17 mouse cellular contexts compared by ENCODE assay signal in the genomic region with DNA sequence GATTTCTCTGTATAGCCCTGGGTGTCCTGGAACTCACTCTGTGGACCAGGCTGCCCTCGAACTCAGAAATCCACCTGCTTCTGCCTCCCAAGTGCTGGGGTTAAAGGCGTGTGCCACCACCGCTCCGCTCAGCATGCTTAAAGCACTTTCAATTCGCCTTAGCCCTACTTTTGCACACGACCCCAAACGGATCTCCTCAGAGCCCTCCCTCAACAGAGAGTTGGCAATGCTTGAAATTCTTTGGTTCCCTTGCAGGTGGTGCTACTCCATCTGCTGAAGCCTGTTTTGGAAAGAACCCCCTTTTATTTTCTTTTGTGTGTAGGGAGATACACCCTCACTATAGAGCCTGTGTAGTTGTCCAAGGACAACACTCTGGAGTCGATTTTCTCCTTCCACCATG. TPM values are rescaled to one million over a fixed set of nuclear protein-coding genes. Genes with fewer than 3 reads are reported as not detected.
DNase-seq lines count a peak whose midpoint lies in the region; ATAC-seq and TF ChIP-seq lines count a peak whose summit lies in the region.
"Had no signal": no experiment of that assay in that cellular context is flagged by ENCODE, and none has a peak within 500 bp of the region (broad histone marks: within the 10 kb centered on the region; RNA-seq: fewer than 3 reads in every experiment).

No protein-coding gene starts in this region.

- no peaks in the 10 kb centered on the region for H3K9me3 ChIP-seq in forebrain, postnatal 0 days (ENCODE audit: low read length)
- H3K9me3 ChIP-seq in forebrain, embryonic 11.5 days (ENCODE audit: control insufficient read depth, low read length): no peaks in the 10 kb centered on the region
- H3K9me3 ChIP-seq in liver, embryonic 11.5 days (ENCODE audit: control insufficient read depth, low read length): no peaks in the 10 kb centered on the region
- no peaks in the 10 kb centered on the region for H3K9me3 ChIP-seq in CH12.LX (replicated peaks; ENCODE audit: low read length)
- H3K9me3 ChIP-seq in embryonic facial prominence, embryonic 10.5 days: no peaks in the 10 kb centered on the region
- H3K9me3 ChIP-seq in midbrain, embryonic 13.5 days: no peaks in the 10 kb centered on the region
- H3K9me3 ChIP-seq: embryonic facial prominence, embryonic 15.5 days; forebrain, embryonic 15.5 days; kidney, embryonic 15.5 days; liver, embryonic 15.5 days had no signal

- no peak for TF ChIP-seq CTCF in forebrain, postnatal 0 days (IDR thresholded peaks at IDR 0.05; ENCODE audit: low read depth)
- TF ChIP-seq CTCF in CH12.LX (conservative IDR thresholded peaks at IDR 0.05 in 1 of 2, IDR thresholded peaks at IDR 0.05 in 1 of 2; ENCODE audit: low read depth in 2 of 2, low read length in 2 of 2): no peak

- TF ChIP-seq RAD21 in CH12.LX (IDR thresholded peaks at IDR 0.05; ENCODE audit: low read depth, low read length): no peak

- no peak for ATAC-seq in forebrain, postnatal 0 days
- no peak for ATAC-seq in forebrain, embryonic 11.5 days (replicated peaks; ENCODE audit: low FRiP score)
- ATAC-seq in liver, embryonic 11.5 days (replicated peaks; ENCODE audit: low FRiP score): no peak
- no peak for ATAC-seq in midbrain, embryonic 13.5 days
- ATAC-seq: forebrain, embryonic 15.5 days had no signal

- no peak overlapping the region for H3K4me3 ChIP-seq in forebrain, postnatal 0 days (ENCODE audit: low read depth, low read length)
- no peak overlapping the region for H3K4me3 ChIP-seq in forebrain, embryonic 11.5 days (ENCODE audit: low read depth, low read length)
- H3K4me3 ChIP-seq in liver, embryonic 11.5 days (ENCODE audit: low read depth, low read length): no peak overlapping the region
- H3K4me3 ChIP-seq in CH12.LX (replicated peaks in 1 of 3; ENCODE audit: low read depth in 2 of 3, low read length in 2 of 3, poor library complexity in 1 of 3): no peak overlapping the region
- H3K4me3 ChIP-seq in embryonic facial prominence, embryonic 10.5 days: no peak overlapping the region
- no peak overlapping the region for H3K4me3 ChIP-seq in midbrain, embryonic 13.5 days (replicated peaks)

- H3K27ac ChIP-seq in forebrain, postnatal 0 days (ENCODE audit: low read depth, low read length): no peak overlapping the region
- H3K27ac ChIP-seq in forebrain, embryonic 11.5 days (ENCODE audit: low read depth, low read length): no peak overlapping the region
- H3K27ac ChIP-seq in liver, embryonic 11.5 days (ENCODE audit: low read depth, low read length): no peak overlapping the region
- no peak overlapping the region for H3K27ac ChIP-seq in CH12.LX (ENCODE audit: insufficient read depth, low read depth)
- H3K27ac ChIP-seq in embryonic facial prominence, embryonic 10.5 days (replicated peaks): no peak overlapping the region
- no peak overlapping the region for H3K27ac ChIP-seq in midbrain, embryonic 13.5 days
- H3K27ac ChIP-seq: embryonic facial prominence, embryonic 15.5 days; forebrain, embryonic 15.5 days; kidney, embryonic 15.5 days; liver, embryonic 15.5 days had no signal

- H3K36me3 ChIP-seq in forebrain, postnatal 0 days (ENCODE audit: insufficient read depth): no peaks in the 10 kb centered on the region
- H3K36me3 ChIP-seq in forebrain, embryonic 11.5 days (ENCODE audit: control insufficient read depth, insufficient read depth, low read length): no peaks in the 10 kb centered on the region
- H3K36me3 ChIP-seq in liver, embryonic 11.5 days (ENCODE audit: control insufficient read depth, insufficient read depth, low read length): no peaks in the 10 kb centered on the region
- H3K36me3 ChIP-seq in CH12.LX (replicated peaks in 1 of 2; ENCODE audit: control insufficient read depth in 1 of 2, insufficient read depth in 1 of 2, low read length in 1 of 2): no peaks in the 10 kb centered on the region
- no peaks in the 10 kb centered on the region for H3K36me3 ChIP-seq in embryonic facial prominence, embryonic 10.5 days (replicated peaks)
- H3K36me3 ChIP-seq in midbrain, embryonic 13.5 days: no peaks in the 10 kb centered on the region
- H3K36me3 ChIP-seq: embryonic facial prominence, embryonic 15.5 days; forebrain, embryonic 15.5 days; kidney, embryonic 15.5 days; liver, embryonic 15.5 days had no signal

- in situ Hi-C loops in CH12.LX (cut with MboI; ENCODE audit: low pct_ligation_motif_present, low pct_unique_long_range_greater_than_20kb, low sequenced_read_pairs): no loop called here

- 31% methylated on average over 8 of the region's 8 CpGs for WGBS in forebrain, postnatal 0 days
- 32% methylated on average over 8 of the region's 8 CpGs for WGBS in forebrain, embryonic 11.5 days
- 32% methylated on average over 8 of the region's 8 CpGs for WGBS in liver, embryonic 11.5 days
- 33% methylated on average over 8 of the region's 8 CpGs for WGBS in embryonic facial prominence, embryonic 10.5 days
- WGBS in midbrain, embryonic 13.5 days: 25% methylated on average over 8 of the region's 8 CpGs

- no peak overlapping the region for H3K4me2 ChIP-seq in forebrain, postnatal 0 days (ENCODE audit: low read depth)
- no peak overlapping the region for H3K4me2 ChIP-seq in forebrain, embryonic 11.5 days (ENCODE audit: low read depth, low read length, severe bottlenecking)
- H3K4me2 ChIP-seq in liver, embryonic 11.5 days: peak overlapping the region; percentile 86
- peak overlapping the region; percentile 88 for H3K4me2 ChIP-seq in CH12.LX (ENCODE audit: insufficient read depth, low read depth, poor library complexity, severe bottlenecking)
- no peak overlapping the region for H3K4me2 ChIP-seq in midbrain, embryonic 13.5 days (replicated peaks)

- DNase-seq in forebrain, postnatal 0 days: peak; percentile 29
- no peak for DNase-seq in forebrain, embryonic 11.5 days (ENCODE audit: low spot score)
- DNase-seq in liver, embryonic 11.5 days (ENCODE audit: low spot score): no peak
- DNase-seq in liver (no peak), CH12.LX (ENCODE audit: extremely low read depth) (no peak)
- peak; percentile 11 for DNase-seq in embryonic facial prominence, embryonic 10.5 days (ENCODE audit: low spot score)
- no peak for DNase-seq in right cerebral cortex, postnatal 14 days
- DNase-seq: adrenal gland, adult 2 months; cerebellum, adult 9-11 months had no signal

- H3K9ac ChIP-seq in forebrain, postnatal 0 days: no peak overlapping the region
- no peak overlapping the region for H3K9ac ChIP-seq in forebrain, embryonic 11.5 days (ENCODE audit: low read length)
- no peak overlapping the region for H3K9ac ChIP-seq in liver, embryonic 11.5 days (ENCODE audit: low read depth, low read length)
- no peak overlapping the region for H3K9ac ChIP-seq in CH12.LX (ENCODE audit: insufficient read depth, low read depth)
- H3K9ac ChIP-seq in midbrain, embryonic 13.5 days (replicated peaks): no peak overlapping the region
- H3K9ac ChIP-seq: embryonic facial prominence, embryonic 15.5 days had no signal

- dilution Hi-C loops in CH12.LX (cut with MboI; ENCODE audit: extremely low pct_ligation_motif_present, extremely low pct_unique_long_range_greater_than_20kb, low sequenced_read_pairs): no loop called here

- no peak for TF ChIP-seq POLR2A in CH12.LX (IDR thresholded peaks at IDR 0.05; ENCODE audit: low read depth, low read length)

- no peaks in the 10 kb centered on the region for H3K79me2 ChIP-seq in CH12.LX (replicated peaks; ENCODE audit: control insufficient read depth, extremely low read depth, insufficient read depth, poor library complexity, severe bottlenecking)

- TF ChIP-seq EP300 in CH12.LX (IDR thresholded peaks at IDR 0.05; ENCODE audit: low read length): no peak

- peaks cover 9% of the 10 kb centered on the region for H3K4me1 ChIP-seq in forebrain, postnatal 0 days (ENCODE audit: insufficient read depth)
- peaks cover 3% of the 10 kb centered on the region; the same call in 1 of the 2 replicates for H3K4me1 ChIP-seq in forebrain, embryonic 11.5 days (replicated peaks; ENCODE audit: control insufficient read depth, insufficient read depth, low read length)
- H3K4me1 ChIP-seq in liver, embryonic 11.5 days (replicated peaks; ENCODE audit: control insufficient read depth, insufficient read depth, low read length): no peaks in the 10 kb centered on the region; the same call in 1 of the 2 replicates
- H3K4me1 ChIP-seq in CH12.LX (ENCODE audit: control insufficient read depth in 1 of 2, insufficient read depth in 2 of 2): peaks cover 8 to 30% of the 10 kb centered on the region in 2 experiments
- peaks cover 11% of the 10 kb centered on the region for H3K4me1 ChIP-seq in embryonic facial prominence, embryonic 10.5 days
- H3K4me1 ChIP-seq in midbrain, embryonic 13.5 days (replicated peaks): peaks cover 8% of the 10 kb centered on the region; the same call in 1 of the 2 replicates

- peaks cover 10% of the 10 kb centered on the region for H3K27me3 ChIP-seq in forebrain, postnatal 0 days (ENCODE audit: insufficient read depth, low read length)
- H3K27me3 ChIP-seq in forebrain, embryonic 11.5 days (ENCODE audit: control insufficient read depth, insufficient read depth, low read length): peaks cover 25% of the 10 kb centered on the region; the same call in 1 of the 2 replicates
- H3K27me3 ChIP-seq in liver, embryonic 11.5 days (replicated peaks; ENCODE audit: control insufficient read depth, insufficient read depth, low read length): peaks cover 10% of the 10 kb centered on the region
- H3K27me3 ChIP-seq in CH12.LX (replicated peaks): peaks cover 16% of the 10 kb centered on the region
- peaks cover 68% of the 10 kb centered on the region for H3K27me3 ChIP-seq in embryonic facial prominence, embryonic 10.5 days (replicated peaks; ENCODE audit: low read depth, poor library complexity, severe bottlenecking)
- H3K27me3 ChIP-seq in midbrain, embryonic 13.5 days: peaks cover 46% of the 10 kb centered on the region

RNA-seq across cellular contexts. Expression of gene Ptpn18, which starts 1.1 kb away (rescaled TPM):
- total RNA-seq in forebrain, postnatal 0 days (2014; rRNA removed): 4.3 and 12.5 TPM in 2 replicates
- 6.5 and 9.3 TPM in 2 replicates for polyA plus RNA-seq in forebrain, postnatal 0 days (2015; fragmentation: Nextera tagmentation; extraction: Ambion mirVana)
- polyA plus RNA-seq in forebrain, embryonic 11.5 days (2014; fragmentation: Nextera tagmentation; extraction: Ambion mirVana): 4.6 and 7.0 TPM in 2 replicates
- 23.2 and 23.5 TPM in 2 replicates for polyA plus RNA-seq in liver, embryonic 11.5 days (2014; fragmentation: Nextera tagmentation; extraction: Ambion mirVana)
- total RNA-seq in CH12.LX (2012; rRNA removed) (172 and 205 TPM in 2 replicates), CH12.LX (2014; rRNA removed) (133 and 155 TPM in 2 replicates)
- 84.9 and 93.4 TPM in 2 replicates for polyA plus RNA-seq in CH12.LX (2012; ENCODE audit: insufficient read length, low read depth)
- polyA plus RNA-seq in embryonic facial prominence, embryonic 10.5 days (2016; fragmentation: Nextera tagmentation; extraction: Ambion mirVana): 4.5 and 6.0 TPM in 2 replicates
- polyA plus RNA-seq in midbrain, embryonic 13.5 days (2015; fragmentation: Nextera tagmentation; extraction: Ambion mirVana): 6.0 and 6.2 TPM in 2 replicates

RNA-seq across cellular contexts. Expression of gene Imp4, which starts 18.8 kb away (rescaled TPM):
- total RNA-seq in forebrain, postnatal 0 days (2014; rRNA removed): 17.2 and 21.3 TPM in 2 replicates
- polyA plus RNA-seq in forebrain, postnatal 0 days (2015; fragmentation: Nextera tagmentation; extraction: Ambion mirVana): 51.8 and 56.9 TPM in 2 replicates
- 87.0 and 92.6 TPM in 2 replicates for polyA plus RNA-seq in forebrain, embryonic 11.5 days (2014; fragmentation: Nextera tagmentation; extraction: Ambion mirVana)
- polyA plus RNA-seq in liver, embryonic 11.5 days (2014; fragmentation: Nextera tagmentation; extraction: Ambion mirVana): 141 and 156 TPM in 2 replicates
- total RNA-seq in CH12.LX (2012; rRNA removed): 107 and 136 TPM in 2 replicates
- 91.0 and 105 TPM in 2 replicates for total RNA-seq in CH12.LX (2014; rRNA removed)
- polyA plus RNA-seq in CH12.LX (2012; ENCODE audit: insufficient read length, low read depth): 197 and 199 TPM in 2 replicates
- polyA plus RNA-seq in embryonic facial prominence, embryonic 10.5 days (2016; fragmentation: Nextera tagmentation; extraction: Ambion mirVana): 123 and 124 TPM in 2 replicates
- 62.6 and 63.1 TPM in 2 replicates for polyA plus RNA-seq in midbrain, embryonic 13.5 days (2015; fragmentation: Nextera tagmentation; extraction: Ambion mirVana)

RNA-seq across cellular contexts. Expression of gene Ccdc115, which starts 19.0 kb away (rescaled TPM):
- total RNA-seq in forebrain, postnatal 0 days (2014; rRNA removed): 42.0 and 49.9 TPM in 2 replicates
- 60.6 and 63.2 TPM in 2 replicates for polyA plus RNA-seq in forebrain, postnatal 0 days (2015; fragmentation: Nextera tagmentation; extraction: Ambion mirVana)
- 68.9 and 71.6 TPM in 2 replicates for polyA plus RNA-seq in forebrain, embryonic 11.5 days (2014; fragmentation: Nextera tagmentation; extraction: Ambion mirVana)
- polyA plus RNA-seq in liver, embryonic 11.5 days (2014; fragmentation: Nextera tagmentation; extraction: Ambion mirVana): 65.5 and 65.9 TPM in 2 replicates
- 63.3 and 66.5 TPM in 2 replicates for total RNA-seq in CH12.LX (2012; rRNA removed)
- 98.8 and 105 TPM in 2 replicates for total RNA-seq in CH12.LX (2014; rRNA removed)
- polyA plus RNA-seq in CH12.LX (2012; ENCODE audit: insufficient read length, low read depth): 95.8 and 96.3 TPM in 2 replicates
- polyA plus RNA-seq in embryonic facial prominence, embryonic 10.5 days (2016; fragmentation: Nextera tagmentation; extraction: Ambion mirVana): 55.1 and 57.6 TPM in 2 replicates
- polyA plus RNA-seq in midbrain, embryonic 13.5 days (2015; fragmentation: Nextera tagmentation; extraction: Ambion mirVana): 73.2 and 77.3 TPM in 2 replicates

RNA-seq across cellular contexts. Expression of gene Prss39, which starts 39.8 kb away (rescaled TPM):
- not detected in 2 replicates for total RNA-seq in forebrain, postnatal 0 days (2014; rRNA removed)
- not detected in 2 replicates for polyA plus RNA-seq in forebrain, postnatal 0 days (2015; fragmentation: Nextera tagmentation; extraction: Ambion mirVana)
- polyA plus RNA-seq in forebrain, embryonic 11.5 days (2014; fragmentation: Nextera tagmentation; extraction: Ambion mirVana): not detected in 2 replicates
- not detected in 2 replicates for polyA plus RNA-seq in liver, embryonic 11.5 days (2014; fragmentation: Nextera tagmentation; extraction: Ambion mirVana)
- total RNA-seq in CH12.LX (2012; rRNA removed): not detected in 2 replicates
- not detected in 2 replicates for total RNA-seq in CH12.LX (2014; rRNA removed)
- 0.19 TPM in 1 of 2 replicates, not detected in the other for polyA plus RNA-seq in CH12.LX (2012; ENCODE audit: insufficient read length, low read depth)
- not detected in 2 replicates for polyA plus RNA-seq in embryonic facial prominence, embryonic 10.5 days (2016; fragmentation: Nextera tagmentation; extraction: Ambion mirVana)
- polyA plus RNA-seq in midbrain, embryonic 13.5 days (2015; fragmentation: Nextera tagmentation; extraction: Ambion mirVana): not detected in 2 replicates
- total RNA-seq: adrenal gland, adult 2 months; gastrocnemius, adult 8-10 months; left cerebral cortex, postnatal 10 days had no signal
- polyA plus RNA-seq: adrenal gland, adult 2 months; embryonic facial prominence, embryonic 15.5 days; forebrain, embryonic 15.5 days; kidney, embryonic 15.5 days; liver, embryonic 15.5 days; neural tube, embryonic 14.5 days had no signal

Comparison
In these comparisons a context has a peak if more than half of its experiments do, and no peak if none do; other contexts are left out.
1. DNase-seq: peak in forebrain, postnatal 0 days (single experiment) and embryonic facial prominence, embryonic 10.5 days (single experiment); none in forebrain, embryonic 11.5 days (single experiment), liver, embryonic 11.5 days (single experiment), liver (single experiment), CH12.LX (single experiment) and right cerebral cortex, postnatal 14 days (single experiment).
2. H3K4me2 ChIP-seq: peak in liver, embryonic 11.5 days (single experiment) and CH12.LX (single experiment); none in forebrain, postnatal 0 days (single experiment), forebrain, embryonic 11.5 days (single experiment) and midbrain, embryonic 13.5 days (single experiment).